Mouse (Mus musculus) olfactory bulb, adult 2 months (tissue): ENCODE measurements around the gene Adcy6.

ENCODE experiments used
- CTCF ChIP-seq: fragments of 200-500 bp; IDR thresholded peaks from 2 replicates; pipeline ENCODE4 v1.5.1; 2012; ENCODE audit warnings: low read depth, mild to moderate bottlenecking, low read length, moderate library complexity; ENCODE audit not compliant: insufficient read depth
- POLR2A ChIP-seq: fragments of 200-500 bp; IDR thresholded peaks from 2 replicates; pipeline ENCODE4 v1.6.1; 2012; ENCODE audit warnings: mild to moderate bottlenecking, low read depth, low read length, moderate library complexity; ENCODE audit not compliant: insufficient read depth

GRCm38 (mm10) chr15:98543341-98543740 lies 66.5 kb downstream of the Adcy6 start:
- TF ChIP-seq POLR2A (no peak), CTCF (no peak)
